Mouse (Mus musculus) liver, embryonic 14.5 days (tissue): ENCODE data around the gene Gabarapl2.

ENCODE experiments used
- CTCF ChIP-seq: IDR thresholded peaks from 2 replicates; pipeline ENCODE4 v1.5.1; 2016; ENCODE audit warnings: antibody characterized with exemption, low read depth, control low read depth
- EP300 ChIP-seq: IDR thresholded peaks from 2 replicates; pipeline ENCODE4 v1.6.1; 2016; ENCODE audit warnings: antibody characterized with exemption, low read depth

- TF ChIP-seq CTCF: no peak
- TF ChIP-seq EP300: no peak
These were observed 28.9 kb upstream of the Gabarapl2 start for GRCm38 (mm10) chr8:111911572-111911971.
